Mouse (Mus musculus) C2C12 (cell line): ENCODE measurements around the gene 1700012B07Rik.

Experiments
- CTCF ChIP-seq: IDR thresholded peaks from one replicate; pipeline ENCODE4 v1.5.1; 2011; ENCODE audit not compliant: control insufficient read depth, insufficient read depth, insufficient read length
- FOSL1 ChIP-seq: IDR thresholded peaks from one replicate; pipeline ENCODE4 v1.8.0; 2011; ENCODE audit warnings: mild to moderate bottlenecking, low read length; ENCODE audit not compliant: poor library complexity, insufficient read depth, severe bottlenecking
- MYOD1 ChIP-seq: IDR thresholded peaks from one replicate; pipeline ENCODE4 v1.6.1; 2011; ENCODE audit warnings: low read depth; ENCODE audit not compliant: control insufficient read depth, insufficient read length
- USF1 ChIP-seq: IDR thresholded peaks from one replicate; pipeline ENCODE4 v1.6.1; 2011; ENCODE audit warnings: low read depth, mild to moderate bottlenecking, control low read depth, moderate library complexity

GRCm38 (mm10) chr11:109792401-109792997 is 35.3 kb downstream of the 1700012B07Rik start:
- no peak for TF ChIP-seq MYOD1
- no peak for TF ChIP-seq CTCF
- no peak for TF ChIP-seq USF1
- no peak for TF ChIP-seq FOSL1
